9 mouse cellular contexts compared by ENCODE assay signal in genomic region chr7:56291468-56292115, GRCm38 (mm10). TPM values are rescaled to one million over a fixed set of nuclear protein-coding genes. Genes with fewer than 3 reads are reported as not detected.
A peak's percentile ranks its signal among the peaks of the same experiment; 100 is the strongest.
DNase-seq lines count a peak whose midpoint lies in the region; ATAC-seq and TF ChIP-seq lines count a peak whose summit lies in the region.
"Had no signal": no experiment of that assay in that cellular context is flagged by ENCODE, and none has a peak within 500 bp of the region (broad histone marks: within the 10 kb centered on the region; RNA-seq: fewer than 3 reads in every experiment).

No protein-coding gene starts in this region.

- H3K27ac ChIP-seq in ES-E14 (ENCODE audit: insufficient read depth, low read depth, low read length, poor library complexity, severe bottlenecking), result no peak overlapping the region
- no peak overlapping the region for H3K27ac ChIP-seq in cerebellum, adult 2 months (ENCODE audit: insufficient read depth, low read length)
- H3K27ac ChIP-seq: limb, embryonic 15.5 days had no signal

- in situ Hi-C loops in ES-E14 (cut with MboI; ENCODE audit: low sequenced_read_pairs in 2 of 2, unreplicated experiment in 2 of 2), result no loop called here

- H3K9me3 ChIP-seq in ES-E14 (ENCODE audit: control insufficient read depth, insufficient read depth, low read depth, low read length), result no peaks in the 10 kb centered on the region
- H3K9me3 ChIP-seq: limb, embryonic 15.5 days had no signal

- no peaks in the 10 kb centered on the region for H3K36me3 ChIP-seq in ES-E14 (ENCODE audit: control insufficient read depth, insufficient read depth, low read length, poor library complexity, severe bottlenecking)
- H3K36me3 ChIP-seq: limb, embryonic 15.5 days had no signal

- H3K27me3 ChIP-seq in cerebellum, adult 2 months (ENCODE audit: control insufficient read depth, insufficient read depth, low read length), result no peaks in the 10 kb centered on the region
- H3K27me3 ChIP-seq: limb, embryonic 15.5 days had no signal

- no peak overlapping the region for H3K9ac ChIP-seq in ES-E14 (ENCODE audit: insufficient read depth, low read depth, low read length, poor library complexity, severe bottlenecking)
- H3K9ac ChIP-seq: limb, embryonic 15.5 days had no signal

- peak; percentile 59; the same call in 1 of the 2 replicates for TF ChIP-seq CTCF in cerebellum, adult 2 months (IDR thresholded peaks at IDR 0.05; ENCODE audit: borderline replicate concordance, insufficient read depth, low read depth, low read length)

- 18% methylated on average over 6 of the region's 6 CpGs for WGBS in cerebellum, adult 2 months

- ATAC-seq in CD4-positive, CD25-positive, alpha-beta regulatory T cell, adult 4 months, result no peak

- TF ChIP-seq POLR2A in cerebellum, adult 2 months (IDR thresholded peaks at IDR 0.05; ENCODE audit: borderline replicate concordance, insufficient read depth, low read length), result no peak

- DNase-seq in CD4-positive, CD25-positive, alpha-beta regulatory T cell, adult 2 months (ENCODE audit: low read depth, low spot score), result peak; percentile 34
- peak; percentile 39 for DNase-seq in ES-E14 (ENCODE audit: low read depth, low spot score)
- DNase-seq in cerebellum, adult 2 months, result peak; percentile 32 to 33
- peak; percentile 72 for DNase-seq in forelimb bud, embryonic 11.5 days (ENCODE audit: low read depth, low spot score)
- DNase-seq in layer of hippocampus, adult 11-12 months (ENCODE audit: low spot score), result peak; percentile 87
- peak; percentile 63 for DNase-seq in lung, postnatal 14 days
- peak; percentile 36 to 54 for DNase-seq in right cerebral cortex, postnatal 36 days (ENCODE audit: low spot score in 2 of 2)

- no peaks in the 10 kb centered on the region; a peak in 1 of 4 replicates for H3K4me1 ChIP-seq in ES-E14 (ENCODE audit: control insufficient read depth in 2 of 2, insufficient read depth in 2 of 2, low read length in 2 of 2, poor library complexity in 1 of 2)
- no peaks in the 10 kb centered on the region for H3K4me1 ChIP-seq in cerebellum, adult 2 months (ENCODE audit: control insufficient read depth, insufficient read depth, low read length)
- H3K4me1 ChIP-seq: limb, embryonic 15.5 days had no signal

- no peak overlapping the region for H3K4me3 ChIP-seq in ES-E14 (ENCODE audit: insufficient read depth in 1 of 2, low read depth in 1 of 2, low read length in 2 of 2, poor library complexity in 1 of 2, severe bottlenecking in 1 of 2)
- no peak overlapping the region for H3K4me3 ChIP-seq in cerebellum, adult 2 months (replicated peaks; ENCODE audit: insufficient read depth, low read depth, low read length)
- H3K4me3 ChIP-seq: limb, embryonic 15.5 days had no signal

TF ChIP-seq in ES-E14, 5 proteins besides CTCF, POLR2A, EP300 and RAD21:
- TF ChIP-seq ZNF384 (IDR thresholded peaks at IDR 0.05; ENCODE audit: low read depth, low read length) (no peak), ZC3H11A (IDR thresholded peaks at IDR 0.05; ENCODE audit: borderline replicate concordance, low read depth, low read length) (peak; percentile 52; the same call in 1 of the 2 replicates)

RNA-seq across cellular contexts. Expression of gene Oca2, which starts 52.0 kb away (rescaled TPM):
- polyA plus RNA-seq in CD4-positive, CD25-positive, alpha-beta regulatory T cell, adult 4 months (2017; shearing (Covaris generic)), result not detected
- not detected in 2 replicates for total RNA-seq in ES-E14 (2012; rRNA removed)
- 0.36 and 0.39 TPM in 2 replicates for polyA plus RNA-seq in cerebellum, adult 2 months (2012; rRNA removed)

Comparison
In these comparisons a context has a peak if more than half of its experiments do, and no peak if none do; other contexts are left out.
1. DNase-seq: peak in every context shown above with its lines; median percentile 87 in layer of hippocampus, adult 11-12 months; 72 in forelimb bud, embryonic 11.5 days; 63 in lung, postnatal 14 days; 45 in right cerebral cortex, postnatal 36 days; 39 in ES-E14; 34 in CD4-positive, CD25-positive, alpha-beta regulatory T cell, adult 2 months; 32 in cerebellum, adult 2 months.